8 mouse cellular contexts compared by ENCODE assay signal in the genomic region with DNA sequence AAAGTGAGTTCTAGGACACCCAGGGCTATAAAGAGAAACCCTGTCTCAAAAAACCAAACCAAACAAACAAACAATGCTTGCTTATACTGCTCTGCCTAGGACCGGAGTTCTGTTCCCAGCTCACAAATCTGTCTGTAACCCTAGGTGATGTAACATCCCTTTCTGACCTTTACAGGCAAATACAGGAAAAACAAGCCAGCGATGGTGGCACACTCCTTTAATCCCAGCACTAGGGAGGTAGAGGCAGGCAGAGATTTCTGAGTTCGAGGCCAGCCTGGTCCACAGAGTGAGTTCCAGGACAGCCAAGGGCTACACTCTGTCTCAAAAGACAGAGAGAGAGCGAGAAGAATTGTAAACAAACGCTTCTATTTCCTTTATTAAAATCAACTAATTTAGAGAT. TPM values are rescaled to one million over a fixed set of nuclear protein-coding genes. Genes with fewer than 3 reads are reported as not detected.
A peak's percentile ranks its signal among the peaks of the same experiment; 100 is the strongest.
DNase-seq lines count a peak whose midpoint lies in the region; ATAC-seq and TF ChIP-seq lines count a peak whose summit lies in the region.

No protein-coding gene starts in this region.

- in situ Hi-C loops in ES-E14 (cut with MboI; ENCODE audit: low sequenced_read_pairs in 2 of 2, unreplicated experiment in 2 of 2) = no loop called here

- peak overlapping the region; percentile 96 for H3K27ac ChIP-seq in heart, embryonic 10.5 days
- H3K27ac ChIP-seq in ES-E14 (ENCODE audit: insufficient read depth, low read depth, low read length, poor library complexity, severe bottlenecking) = peak overlapping the region; percentile 86; the same call in 1 of the 2 replicates
- peak overlapping the region; percentile 99 for H3K27ac ChIP-seq in forebrain, embryonic 15.5 days (replicated peaks)
- H3K27ac ChIP-seq in midbrain, embryonic 11.5 days (ENCODE audit: low read depth, low read length) = no peak overlapping the region

- no peak for DNase-seq in heart, embryonic 10.5 days (ENCODE audit: low spot score)
- DNase-seq in heart, postnatal 4 days = no peak
- DNase-seq in ES-E14 (ENCODE audit: low read depth, low spot score) = no peak
- peak; percentile 53 for DNase-seq in midbrain, embryonic 11.5 days (ENCODE audit: low spot score, missing footprints)
- no peak for DNase-seq in left cerebral cortex, postnatal 4 days
- no peak for DNase-seq in lung, postnatal 25 days (ENCODE audit: low spot score)

- no peak overlapping the region for H3K9ac ChIP-seq in ES-E14 (ENCODE audit: insufficient read depth, low read depth, low read length, poor library complexity, severe bottlenecking)
- 0 out of 2 replicates have a peak overlapping the region, but pooled peaks have one; percentile 79 for H3K9ac ChIP-seq in forebrain, embryonic 15.5 days (replicated peaks)
- no peak overlapping the region; the same call in 1 of the 2 replicates for H3K9ac ChIP-seq in midbrain, embryonic 11.5 days (ENCODE audit: low read length)

- intact Hi-C loops in left cerebral cortex, postnatal 4 days (cut with DNase I) = no loop called here

- H3K36me3 ChIP-seq in heart, embryonic 10.5 days = peaks cover 24% of the 10 kb centered on the region
- no peaks in the 10 kb centered on the region for H3K36me3 ChIP-seq in ES-E14 (ENCODE audit: control insufficient read depth, insufficient read depth, low read length, poor library complexity, severe bottlenecking)
- H3K36me3 ChIP-seq in forebrain, embryonic 15.5 days = peaks cover 20% of the 10 kb centered on the region; the same call in 1 of the 2 replicates
- peaks cover 3% of the 10 kb centered on the region; the same call in 1 of the 2 replicates for H3K36me3 ChIP-seq in midbrain, embryonic 11.5 days (ENCODE audit: control insufficient read depth, insufficient read depth, low read length)

- WGBS in heart, embryonic 10.5 days = 90% methylated on average over 5 of the region's 5 CpGs
- 89% methylated on average over 5 of the region's 5 CpGs for WGBS in forebrain, embryonic 15.5 days
- 92% methylated on average over 5 of the region's 5 CpGs for WGBS in midbrain, embryonic 11.5 days

- H3K27me3 ChIP-seq in heart, embryonic 10.5 days (ENCODE audit: insufficient read depth, poor library complexity, severe bottlenecking) = no peaks in the 10 kb centered on the region
- no peaks in the 10 kb centered on the region for H3K27me3 ChIP-seq in forebrain, embryonic 15.5 days
- no peaks in the 10 kb centered on the region for H3K27me3 ChIP-seq in midbrain, embryonic 11.5 days (ENCODE audit: control insufficient read depth, insufficient read depth, low read length)

- ATAC-seq in forebrain, embryonic 15.5 days (replicated peaks) = no peak
- ATAC-seq in midbrain, embryonic 11.5 days (ENCODE audit: low FRiP score) = no peak
- no peak for ATAC-seq in monocyte, adult 5-6 weeks (replicated peaks; ENCODE audit: insufficient number of reproducible peaks, low FRiP score, low TSS enrichment, poor library complexity, severe bottlenecking)

- H3K4me1 ChIP-seq in heart, embryonic 10.5 days = peaks cover 12% of the 10 kb centered on the region; the same call in 1 of the 2 replicates
- H3K4me1 ChIP-seq in ES-E14 (ENCODE audit: control insufficient read depth in 2 of 2, insufficient read depth in 2 of 2, low read length in 2 of 2, poor library complexity in 1 of 2) = peaks cover 13 to 17% of the 10 kb centered on the region in 2 experiments
- H3K4me1 ChIP-seq in forebrain, embryonic 15.5 days = peaks cover 39% of the 10 kb centered on the region
- peaks cover 10% of the 10 kb centered on the region for H3K4me1 ChIP-seq in midbrain, embryonic 11.5 days (ENCODE audit: control insufficient read depth, insufficient read depth, low read length)

- peak overlapping the region; percentile 71; the same call in 1 of the 2 replicates for H3K4me3 ChIP-seq in heart, embryonic 10.5 days
- H3K4me3 ChIP-seq in ES-E14 (ENCODE audit: insufficient read depth in 1 of 2, low read depth in 1 of 2, low read length in 2 of 2, poor library complexity in 1 of 2, severe bottlenecking in 1 of 2) = no peak overlapping the region
- no peak overlapping the region; the same call in 1 of the 2 replicates for H3K4me3 ChIP-seq in forebrain, embryonic 15.5 days
- H3K4me3 ChIP-seq in midbrain, embryonic 11.5 days (ENCODE audit: low read depth, low read length) = no peak overlapping the region

- no peaks in the 10 kb centered on the region for H3K9me3 ChIP-seq in heart, embryonic 10.5 days
- no peaks in the 10 kb centered on the region for H3K9me3 ChIP-seq in ES-E14 (ENCODE audit: control insufficient read depth, insufficient read depth, low read depth, low read length)
- no peaks in the 10 kb centered on the region for H3K9me3 ChIP-seq in forebrain, embryonic 15.5 days
- H3K9me3 ChIP-seq in midbrain, embryonic 11.5 days (ENCODE audit: control insufficient read depth, low read length) = no peaks in the 10 kb centered on the region

- H3K4me2 ChIP-seq in forebrain, embryonic 15.5 days (replicated peaks) = peak overlapping the region; percentile 66
- no peak overlapping the region for H3K4me2 ChIP-seq in midbrain, embryonic 11.5 days

TF ChIP-seq in ES-E14, 5 proteins besides CTCF, POLR2A, EP300 and RAD21:
- TF ChIP-seq CHD2 (IDR thresholded peaks at IDR 0.05; ENCODE audit: low read depth, low read length) (no peak), HCFC1 (IDR thresholded peaks at IDR 0.05; ENCODE audit: borderline replicate concordance, insufficient read depth, low read length) (no peak), ZNF384 (IDR thresholded peaks at IDR 0.05; ENCODE audit: low read depth, low read length) (no peak), MAFK (IDR thresholded peaks at IDR 0.05; ENCODE audit: insufficient read depth, low read depth, low read length) (no peak), ZC3H11A (IDR thresholded peaks at IDR 0.05; ENCODE audit: borderline replicate concordance, low read depth, low read length) (no peak)

RNA-seq across cellular contexts. Expression of gene Zfp383, which starts 0.8 kb away (rescaled TPM):
- polyA plus RNA-seq in heart, embryonic 10.5 days (2016; fragmentation: Nextera tagmentation; extraction: Ambion mirVana) = 2.1 and 3.7 TPM in 2 replicates
- total RNA-seq in heart, postnatal 4 days (2021) = 1 to 10 TPM; 8.5 to 9.4 TPM
- 5.1 and 5.4 TPM in 2 replicates for total RNA-seq in ES-E14 (2012; rRNA removed)
- polyA plus RNA-seq in forebrain, embryonic 15.5 days (2015; fragmentation: Nextera tagmentation; extraction: Ambion mirVana) = 6.5 and 6.6 TPM in 2 replicates
- 8.6 and 10.8 TPM in 2 replicates for polyA plus RNA-seq in midbrain, embryonic 11.5 days (2014; fragmentation: Nextera tagmentation; extraction: Ambion mirVana)
- 10 to 100 TPM in 1 of 2 experiments, 1 to 10 TPM in 1; 9.9 to 10.7 TPM for total RNA-seq in left cerebral cortex, postnatal 4 days (2021)
- 0.95 to 2.2 TPM in 2 of 3 replicates, not detected in the other for total RNA-seq in monocyte, adult 5-6 weeks (2017)

RNA-seq across cellular contexts. Expression of gene Zfp27, which starts 0.8 kb away (rescaled TPM):
- 8.2 and 9.5 TPM in 2 replicates for polyA plus RNA-seq in heart, embryonic 10.5 days (2016; fragmentation: Nextera tagmentation; extraction: Ambion mirVana)
- 10 to 100 TPM; 11.9 to 13.2 TPM for total RNA-seq in heart, postnatal 4 days (2021)
- total RNA-seq in ES-E14 (2012; rRNA removed) = 5.1 and 6.1 TPM in 2 replicates
- polyA plus RNA-seq in forebrain, embryonic 15.5 days (2015; fragmentation: Nextera tagmentation; extraction: Ambion mirVana) = 17.0 and 17.7 TPM in 2 replicates
- 14.7 and 15.3 TPM in 2 replicates for polyA plus RNA-seq in midbrain, embryonic 11.5 days (2014; fragmentation: Nextera tagmentation; extraction: Ambion mirVana)
- total RNA-seq in left cerebral cortex, postnatal 4 days (2021) = 10 to 100 TPM; 19.5 to 22.5 TPM
- total RNA-seq in monocyte, adult 5-6 weeks (2017) = 4.4 to 8.6 TPM (median 5.5 TPM) in 3 replicates

RNA-seq across cellular contexts. Expression of gene Zfp74, which starts 46.7 kb away (rescaled TPM):
- polyA plus RNA-seq in heart, embryonic 10.5 days (2016; fragmentation: Nextera tagmentation; extraction: Ambion mirVana) = 10.3 and 10.9 TPM in 2 replicates
- total RNA-seq in heart, postnatal 4 days (2021) = 1 to 10 TPM; 6.5 to 7.1 TPM
- 11.7 and 24.1 TPM in 2 replicates for total RNA-seq in ES-E14 (2012; rRNA removed)
- 19.7 and 25.1 TPM in 2 replicates for polyA plus RNA-seq in forebrain, embryonic 15.5 days (2015; fragmentation: Nextera tagmentation; extraction: Ambion mirVana)
- 10.6 and 12.6 TPM in 2 replicates for polyA plus RNA-seq in midbrain, embryonic 11.5 days (2014; fragmentation: Nextera tagmentation; extraction: Ambion mirVana)
- 10 to 100 TPM; 25.4 to 28.2 TPM for total RNA-seq in left cerebral cortex, postnatal 4 days (2021)
- total RNA-seq in monocyte, adult 5-6 weeks (2017) = 2.3 to 8.2 TPM (median 3.1 TPM) in 3 replicates

RNA-seq across cellular contexts. Expression of gene Zfp420, which starts 47.4 kb away (rescaled TPM):
- 3.7 and 6.3 TPM in 2 replicates for polyA plus RNA-seq in heart, embryonic 10.5 days (2016; fragmentation: Nextera tagmentation; extraction: Ambion mirVana)
- total RNA-seq in heart, postnatal 4 days (2021) = 1 to 10 TPM; 2.6 to 3.3 TPM
- total RNA-seq in ES-E14 (2012; rRNA removed) = 5.6 and 6.9 TPM in 2 replicates
- polyA plus RNA-seq in forebrain, embryonic 15.5 days (2015; fragmentation: Nextera tagmentation; extraction: Ambion mirVana) = 19.0 and 19.3 TPM in 2 replicates
- polyA plus RNA-seq in midbrain, embryonic 11.5 days (2014; fragmentation: Nextera tagmentation; extraction: Ambion mirVana) = 10.3 and 12.1 TPM in 2 replicates
- total RNA-seq in left cerebral cortex, postnatal 4 days (2021) = 10 to 100 TPM; 16.2 to 18.6 TPM
- total RNA-seq in monocyte, adult 5-6 weeks (2017) = 1.8 to 7.7 TPM (median 4.7 TPM) in 3 replicates

RNA-seq across cellular contexts. Expression of gene Zfp940, which starts 53.7 kb away (rescaled TPM):
- polyA plus RNA-seq in heart, embryonic 10.5 days (2016; fragmentation: Nextera tagmentation; extraction: Ambion mirVana) = 4.4 and 5.7 TPM in 2 replicates
- under 1 TPM; 0.33 to 0.34 TPM for total RNA-seq in heart, postnatal 4 days (2021)
- 6.9 and 12.3 TPM in 2 replicates for total RNA-seq in ES-E14 (2012; rRNA removed)
- polyA plus RNA-seq in forebrain, embryonic 15.5 days (2015; fragmentation: Nextera tagmentation; extraction: Ambion mirVana) = 15.0 and 16.3 TPM in 2 replicates
- polyA plus RNA-seq in midbrain, embryonic 11.5 days (2014; fragmentation: Nextera tagmentation; extraction: Ambion mirVana) = 12.5 and 12.6 TPM in 2 replicates
- 10 to 100 TPM; 17.7 to 19.5 TPM for total RNA-seq in left cerebral cortex, postnatal 4 days (2021)
- total RNA-seq in monocyte, adult 5-6 weeks (2017) = 0.32 to 3.5 TPM (median 1.4 TPM) in 3 replicates
